Mouse (Mus musculus) MEL (cell line): ENCODE data around the gene Vpreb2. TPM values are rescaled to one million over a fixed set of nuclear protein-coding genes. Genes with fewer than 3 reads are reported as not detected.

Source experiments
- DNase-seq: peaks from one replicate; pipeline ENCODE4 v3.0.0; 2011; ENCODE audit warnings: low read depth, low spot score
- H3K27ac ChIP-seq: 2 replicates; pipeline ENCODE4 v1.5.1; 2012; ENCODE audit warnings: low read depth, mild to moderate bottlenecking, control low read depth, low read length, moderate library complexity; ENCODE audit not compliant: control insufficient read depth
- H3K27me3 ChIP-seq, 2 experiments: fragments of 150-350 bp in 1 of 2; sonication (generic) in 1 of 2; 2 replicates each; pipeline ENCODE4 v1.6.1; 2012; ENCODE audit warnings: low read length in 2 of 2, mild to moderate bottlenecking in 2 of 2, improper control_type of control experiment in 1 of 2, moderate library complexity in 1 of 2; ENCODE audit not compliant: insufficient read depth in 2 of 2, control insufficient read depth in 1 of 2
- H3K36me3 ChIP-seq, 2 experiments: 2 replicates each; pipeline ENCODE4 v1.6.1; 2012 to 2014; ENCODE audit warnings: low read length in 2 of 2, improper control_type of control experiment in 1 of 2, inconsistent platforms in 1 of 2, mild to moderate bottlenecking in 1 of 2; ENCODE audit not compliant: insufficient read depth in 2 of 2, control insufficient read depth in 1 of 2
- H3K4me1 ChIP-seq, 2 experiments: fragments of 150-350 bp in 1 of 2; sonication (generic) in 1 of 2; 2 replicates each; pipeline ENCODE4 v1.6.1; 2012; ENCODE audit warnings: low read length in 2 of 2, improper control_type of control experiment in 1 of 2, mild to moderate bottlenecking in 1 of 2; ENCODE audit not compliant: insufficient read depth in 2 of 2, control insufficient read depth in 1 of 2
- H3K4me3 ChIP-seq, 2 experiments: fragments of 150-350 bp in 1 of 2; sonication (generic) in 1 of 2; 2 replicates each; pipeline ENCODE4 v1.5.1; 2012; ENCODE audit warnings: low read depth in 2 of 2, low read length in 2 of 2, mild to moderate bottlenecking in 2 of 2, moderate library complexity in 2 of 2, control low read depth in 1 of 2, improper control_type of control experiment in 1 of 2; ENCODE audit not compliant: control insufficient read depth in 1 of 2, insufficient read depth in 1 of 2
- H3K79me2 ChIP-seq: 2 replicates; pipeline ENCODE4 v1.6.1; 2012; ENCODE audit warnings: mild to moderate bottlenecking, low read length, moderate library complexity; ENCODE audit not compliant: control insufficient read depth, poor library complexity, insufficient read depth
- H3K9ac ChIP-seq: 2 replicates; pipeline ENCODE4 v1.6.1; 2012; ENCODE audit warnings: low read depth, mild to moderate bottlenecking, control low read depth, low read length, moderate library complexity; ENCODE audit not compliant: control insufficient read depth, poor library complexity, severe bottlenecking
- H3K9me3 ChIP-seq: fragments of 150-350 bp; sonication (generic); replicated peaks from 2 replicates; pipeline ENCODE4 v1.6.1; 2012; ENCODE audit warnings: mild to moderate bottlenecking, low read length, improper control_type of control experiment, moderate library complexity; ENCODE audit not compliant: insufficient read depth
- BHLHE40 ChIP-seq: IDR thresholded peaks from 2 replicates; pipeline ENCODE4 v1.6.1; 2012; ENCODE audit warnings: low read depth, mild to moderate bottlenecking, inconsistent platforms, low read length, improper control_type of control experiment, borderline replicate concordance
- CHD1 ChIP-seq: IDR thresholded peaks from 2 replicates; pipeline ENCODE4 v1.6.1; 2012; ENCODE audit warnings: low read depth, mild to moderate bottlenecking, inconsistent platforms, low read length, improper control_type of control experiment
- CTCF ChIP-seq, 3 experiments: IDR thresholded peaks in 2 of 3; conservative IDR thresholded peaks in 1 of 3; 2 replicates each; pipeline ENCODE4 v1.5.1; 2011 to 2012; ENCODE audit warnings: low read length in 3 of 3, low read depth in 2 of 3, mild to moderate bottlenecking in 2 of 3, improper control_type of control experiment in 1 of 3, inconsistent platforms in 1 of 3, mixed read lengths in 1 of 3, moderate library complexity in 1 of 3; ENCODE audit not compliant: control insufficient read depth in 1 of 3, insufficient read depth in 1 of 3, poor library complexity in 1 of 3, severe bottlenecking in 1 of 3
- E2F4 ChIP-seq: IDR thresholded peaks from 2 replicates; pipeline ENCODE4 v1.6.1; 2011; ENCODE audit warnings: low read depth, low read length, improper control_type of control experiment, borderline replicate concordance
- EP300 ChIP-seq, 2 experiments: IDR thresholded peaks; 2 replicates each; pipeline ENCODE4 v1.6.1; 2011; ENCODE audit warnings: improper control_type of control experiment in 2 of 2, low read length in 2 of 2, low read depth in 1 of 2, mild to moderate bottlenecking in 1 of 2
- ETS1 ChIP-seq: IDR thresholded peaks from 2 replicates; pipeline ENCODE4 v1.6.1; 2012; ENCODE audit warnings: low read depth, mild to moderate bottlenecking, inconsistent platforms, low read length, improper control_type of control experiment, moderate library complexity
- GABPA ChIP-seq: IDR thresholded peaks from 2 replicates; pipeline ENCODE4 v1.6.1; 2012; ENCODE audit warnings: low read depth, mild to moderate bottlenecking, inconsistent platforms, low read length, improper control_type of control experiment, moderate library complexity
- MAZ ChIP-seq: IDR thresholded peaks from 2 replicates; pipeline ENCODE4 v1.6.1; 2012; ENCODE audit warnings: low read depth, mild to moderate bottlenecking, inconsistent platforms, low read length, improper control_type of control experiment
- MXI1 ChIP-seq: IDR thresholded peaks from 2 replicates; pipeline ENCODE4 v1.6.1; 2011; ENCODE audit warnings: mild to moderate bottlenecking, low read depth, low read length, improper control_type of control experiment
- MYB ChIP-seq: IDR thresholded peaks from 2 replicates; pipeline ENCODE4 v1.6.1; 2011; ENCODE audit warnings: mild to moderate bottlenecking, low read depth, low read length, improper control_type of control experiment
- NELFE ChIP-seq: IDR thresholded peaks from 2 replicates; pipeline ENCODE4 v1.6.1; 2011; ENCODE audit warnings: low read depth, low read length, improper control_type of control experiment
- NRF1 ChIP-seq: IDR thresholded peaks from 2 replicates; pipeline ENCODE4 v1.6.1; 2014; ENCODE audit warnings: low read depth, mild to moderate bottlenecking, inconsistent platforms, low read length, improper control_type of control experiment, moderate library complexity; ENCODE audit not compliant: poor library complexity, insufficient read depth, severe bottlenecking
- POLR2A ChIP-seq, 2 experiments: IDR thresholded peaks; 2 replicates each; pipeline ENCODE4 v1.6.1; 2011 to 2012; ENCODE audit warnings: low read length in 2 of 2, mild to moderate bottlenecking in 2 of 2, control low read depth in 1 of 2, improper control_type of control experiment in 1 of 2, low read depth in 1 of 2, moderate library complexity in 1 of 2; ENCODE audit not compliant: control insufficient read depth in 1 of 2, insufficient read depth in 1 of 2, poor library complexity in 1 of 2
- POLR2AphosphoS2 ChIP-seq: IDR thresholded peaks from 2 replicates; pipeline ENCODE4 v1.6.1; 2011; ENCODE audit warnings: low read length, improper control_type of control experiment
- SIN3A ChIP-seq: IDR thresholded peaks from 2 replicates; pipeline ENCODE4 v1.6.1; 2012; ENCODE audit warnings: low read length, improper control_type of control experiment, inconsistent platforms
- TAL1 ChIP-seq: IDR thresholded peaks from 2 replicates; pipeline ENCODE4 v1.6.1; 2012; ENCODE audit warnings: mild to moderate bottlenecking, inconsistent platforms, low read length, moderate library complexity, mixed read lengths
- TBP ChIP-seq: IDR thresholded peaks from 2 replicates; pipeline ENCODE4 v1.8.0; 2011; ENCODE audit warnings: low read depth, low read length, improper control_type of control experiment
- TCF12 ChIP-seq: IDR thresholded peaks from 2 replicates; pipeline ENCODE4 v1.6.1; 2014; ENCODE audit warnings: low read depth, mild to moderate bottlenecking, inconsistent platforms, low read length, improper control_type of control experiment, moderate library complexity
- USF1 ChIP-seq: IDR thresholded peaks from 2 replicates; pipeline ENCODE4 v1.6.1; 2014; ENCODE audit warnings: low read depth, mild to moderate bottlenecking, inconsistent platforms, low read length, improper control_type of control experiment, moderate library complexity
- ZC3H11A ChIP-seq: IDR thresholded peaks from 2 replicates; pipeline ENCODE4 v1.6.1; 2012; ENCODE audit warnings: low read depth, mild to moderate bottlenecking, inconsistent platforms, low read length, improper control_type of control experiment
- ZKSCAN1 ChIP-seq: IDR thresholded peaks from 2 replicates; pipeline ENCODE4 v1.6.1; 2012; ENCODE audit warnings: low read depth, mild to moderate bottlenecking, inconsistent platforms, low read length, improper control_type of control experiment, moderate library complexity
- ZMIZ1 ChIP-seq: IDR thresholded peaks from 2 replicates; pipeline ENCODE4 v1.6.1; 2012; ENCODE audit warnings: low read depth, mild to moderate bottlenecking, inconsistent platforms, low read length, improper control_type of control experiment, moderate library complexity
- polyA plus RNA-seq, 2 experiments: library from polyadenylated mRNA; stranded (reverse) in 1 of 2; unstranded in 1 of 2; fragments of >175 nt in 1 of 2; fragments of >200 nt in 1 of 2; gene quantifications; 2 replicates each; pipeline versions ENCODE4 v1.2.1 to v1.2.4; 2012; ENCODE audit warnings: low replicate concordance in 2 of 2, low read depth in 1 of 2; ENCODE audit not compliant: insufficient read length in 2 of 2, insufficient read depth in 1 of 2, missing spikeins in 1 of 2
- total RNA-seq: library from RNA; depleted of rRNA; stranded (reverse); fragments of 300-350 nt; gene quantifications from 2 replicates; pipeline ENCODE4 v1.2.3, GENCODE M21; 2012

The Vpreb2 gene
- total and polyA plus RNA-seq, 3 experiments: not detected

GRCm38 (mm10) chr16:17934445-17934910 is 45.8 kb upstream of the Vpreb2 start:
- no peaks in the 10 kb centered on the region for H3K79me2 ChIP-seq
- H3K4me1 ChIP-seq: peaks cover 31 to 44% of the 10 kb centered on the region in 2 experiments
- H3K4me3 ChIP-seq: no peak overlapping the region; a peak in 1 of 4 replicates
- peak overlapping the region; percentile 92 for H3K27ac ChIP-seq
- DNase-seq: peak; percentile 72
- TF ChIP-seq NELFE (peak; percentile 55), POLR2AphosphoS2 (peak; percentile 46; the same call in 1 of the 2 replicates), E2F4 (0 out of 2 replicates have a peak, but pooled peaks have one; percentile 23), ZC3H11A (no peak), CTCF (IDR thresholded peaks at IDR 0.05 in 2 of 3, conservative IDR thresholded peaks at IDR 0.05 in 1 of 3; ENCODE audit: control insufficient read depth in 1 of 3, insufficient read depth in 1 of 3, low read depth in 2 of 3, low read length in 3 of 3, poor library complexity in 1 of 3, severe bottlenecking in 1 of 3) (peak in 1 of 3 experiments; percentile 32; a peak in 2 of 6 replicates), USF1 (no peak), SIN3A (0 out of 2 replicates have a peak, but pooled peaks have one; percentile 25), ZKSCAN1 (no peak), ETS1 (peak; percentile 32; the same call in 1 of the 2 replicates), TBP (peak; percentile 63; the same call in 1 of the 2 replicates), MXI1 (peak; percentile 34; the same call in 1 of the 2 replicates), EP300 (IDR thresholded peaks at IDR 0.05; ENCODE audit: low read depth in 1 of 2, low read length in 2 of 2) (no peak), POLR2A (IDR thresholded peaks at IDR 0.05; ENCODE audit: control insufficient read depth in 1 of 2, insufficient read depth in 1 of 2, low read depth in 1 of 2, low read length in 2 of 2, poor library complexity in 1 of 2) (peak in 1 of 2 experiments; percentile 42; a peak in 1 of 4 replicates), TCF12 (peak; percentile 10; the same call in 1 of the 2 replicates), ZMIZ1 (peak; percentile 52; the same call in 1 of the 2 replicates)
- TF ChIP-seq, all 39 proteins: peak for 11
- Histone ChIP-seq H3K36me3 (peaks cover 0 to 33% of the 10 kb centered on the region in 2 experiments; a peak in 2 of 4 replicates), H3K9me3 (no peaks in the 10 kb centered on the region), H3K27me3 (no peaks in the 10 kb centered on the region), H3K9ac (peak overlapping the region; percentile 59)

GRCm38 (mm10) chr16:17936776-17937175 is 43.5 kb upstream of the Vpreb2 start:
- Histone ChIP-seq H3K36me3 (peaks cover 0 to 33% of the 10 kb centered on the region in 2 experiments; a peak in 2 of 4 replicates), H3K27ac (no peak overlapping the region), H3K27me3 (no peaks in the 10 kb centered on the region), H3K9ac (no peak overlapping the region), H3K4me3 (no peak overlapping the region), H3K4me1 (peaks cover 31 to 41% of the 10 kb centered on the region in 2 experiments)
- no peak for DNase-seq
- no peak for TF ChIP-seq MYB
- TF ChIP-seq POLR2AphosphoS2: no peak
- no peak for TF ChIP-seq NRF1
- TF ChIP-seq MAZ: no peak
- no peak for TF ChIP-seq E2F4
- TF ChIP-seq TAL1: no peak
- TF ChIP-seq TBP: no peak
- no peak for TF ChIP-seq CHD1
- TF ChIP-seq GABPA: no peak
- TF ChIP-seq ZKSCAN1: no peak
- TF ChIP-seq BHLHE40: no peak
- TF ChIP-seq CTCF (IDR thresholded peaks at IDR 0.05 in 2 of 3, conservative IDR thresholded peaks at IDR 0.05 in 1 of 3; ENCODE audit: control insufficient read depth in 1 of 3, insufficient read depth in 1 of 3, low read depth in 2 of 3, low read length in 3 of 3, poor library complexity in 1 of 3, severe bottlenecking in 1 of 3): no peak
- TF ChIP-seq SIN3A: no peak
- TF ChIP-seq, all 39 proteins: peak for 0
- no peaks in the 10 kb centered on the region for H3K9me3 ChIP-seq
- H3K79me2 ChIP-seq: no peaks in the 10 kb centered on the region
